Mouse (Mus musculus): ENCODE data around the gene Zfp715. TPM values are rescaled to one million over a fixed set of nuclear protein-coding genes. Genes with fewer than 3 reads are reported as not detected.

Zfp715 gene
- polyA plus RNA-seq, 1 experiment from 2014 or later = 16.7 TPM

DNA sequence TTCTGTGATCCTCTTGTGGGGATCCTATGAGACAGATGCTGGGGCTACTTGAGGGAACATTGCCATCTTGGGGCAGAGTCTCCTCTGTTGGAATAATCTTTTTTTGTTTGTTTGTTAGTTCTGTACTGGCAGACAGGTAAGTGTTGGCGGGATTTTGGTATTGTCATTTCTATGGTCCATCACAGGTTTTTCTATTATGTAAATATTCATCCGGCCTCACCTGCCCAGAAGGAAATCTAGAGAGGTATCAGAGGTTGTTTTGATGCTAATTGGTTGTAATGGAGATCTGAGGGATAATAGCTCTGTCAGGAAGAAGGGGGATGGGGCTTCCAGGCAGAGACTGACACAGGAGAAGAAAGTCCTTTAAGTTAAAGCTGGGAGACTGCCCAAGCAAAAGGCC is 30.9 kb upstream of the Zfp715 start:
- H3K4me3 ChIP-seq = no peak overlapping the region
- ATAC-seq (ENCODE audit: low FRiP score, low read depth) = no peak
- no peak overlapping the region for H3K27ac ChIP-seq
- no peak overlapping the region for H3K9ac ChIP-seq
- H3K27me3 ChIP-seq = no peaks in the 10 kb centered on the region
- H3K4me2 ChIP-seq (replicated peaks) = no peak overlapping the region
- no peaks in the 10 kb centered on the region for H3K4me1 ChIP-seq
- H3K36me3 ChIP-seq = no peaks in the 10 kb centered on the region
- H3K9me3 ChIP-seq = no peaks in the 10 kb centered on the region
- 72% methylated on average over 2 of the region's 2 CpGs for WGBS

DNA sequence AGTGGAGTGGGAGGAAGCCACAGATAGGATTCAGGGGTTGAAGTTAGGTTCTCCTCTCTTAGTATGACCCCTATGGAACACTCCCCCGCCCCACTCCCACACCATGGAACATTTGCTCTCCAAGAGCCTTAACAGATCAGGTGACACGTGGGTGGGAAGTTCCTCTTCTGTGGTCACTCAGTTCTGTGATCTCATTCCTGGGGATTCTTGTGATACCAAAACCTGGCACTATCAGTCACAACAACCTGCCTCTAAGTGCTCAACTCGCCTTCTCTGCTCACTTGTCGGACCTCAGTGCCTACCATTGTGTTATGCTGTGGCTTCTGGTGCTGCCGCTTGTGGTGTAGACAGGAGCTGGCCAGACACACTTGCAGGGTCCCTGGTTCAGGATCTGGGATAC is 30.1 kb upstream of the Zfp715 start:
- Histone ChIP-seq H3K36me3 (no peaks in the 10 kb centered on the region), H3K27ac (no peak overlapping the region), H3K9ac (no peak overlapping the region), H3K4me1 (no peaks in the 10 kb centered on the region), H3K4me2 (replicated peaks) (no peak overlapping the region), H3K4me3 (no peak overlapping the region), H3K27me3 (no peaks in the 10 kb centered on the region), H3K9me3 (no peaks in the 10 kb centered on the region)
- ATAC-seq (ENCODE audit: low FRiP score, low read depth) = no peak
- 71% methylated on average over 5 of the region's 5 CpGs for WGBS

DNA sequence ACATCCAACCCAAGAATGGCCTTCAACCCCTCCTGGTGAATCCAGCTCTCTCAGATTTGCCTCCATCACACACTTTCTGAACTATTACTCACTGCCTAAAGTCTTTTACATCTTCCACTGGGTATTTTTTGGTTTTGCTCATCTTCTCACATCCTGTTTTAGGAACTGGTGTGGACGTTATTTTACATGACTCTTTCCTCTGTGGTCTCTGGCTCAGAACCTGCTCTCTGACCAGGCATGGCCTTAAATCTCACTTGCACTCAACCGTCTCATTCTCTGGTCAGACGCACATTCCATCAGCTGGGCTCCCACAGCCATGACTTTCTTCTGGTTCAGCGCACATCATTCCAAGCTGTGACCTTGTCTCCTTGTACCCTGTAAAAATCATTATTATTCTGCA is 27.7 kb upstream of the Zfp715 start:
- Histone ChIP-seq H3K4me1 (no peaks in the 10 kb centered on the region), H3K9me3 (no peaks in the 10 kb centered on the region), H3K4me2 (replicated peaks) (no peak overlapping the region), H3K36me3 (no peaks in the 10 kb centered on the region), H3K27ac (no peak overlapping the region), H3K9ac (no peak overlapping the region), H3K27me3 (no peaks in the 10 kb centered on the region), H3K4me3 (no peak overlapping the region)
- 83% methylated on average over 4 of the region's 4 CpGs for WGBS
- ATAC-seq (ENCODE audit: low FRiP score, low read depth) = no peak

DNA sequence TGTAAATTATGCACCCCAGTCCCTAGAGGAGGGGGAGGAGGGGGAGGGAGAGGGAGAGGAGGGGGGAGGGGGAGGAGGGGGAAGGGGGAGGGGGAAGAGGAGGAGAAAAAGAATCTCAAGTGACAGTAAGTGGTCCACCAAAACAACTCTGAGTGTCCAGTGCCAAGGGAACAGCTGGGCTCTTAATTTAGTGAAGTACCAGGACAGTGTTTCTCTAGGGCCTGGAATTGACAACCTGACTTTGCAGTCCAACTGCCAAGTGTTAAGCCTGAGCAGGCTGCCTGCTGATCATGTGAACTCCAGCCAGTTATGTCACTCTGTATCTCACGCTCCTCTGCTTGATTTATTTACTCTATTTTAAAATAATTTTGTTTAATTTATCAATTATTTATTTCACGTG is 20.8 kb upstream of the Zfp715 start:
- no peak for ATAC-seq (ENCODE audit: low FRiP score, low read depth)
- no peak overlapping the region for H3K9ac ChIP-seq

DNA sequence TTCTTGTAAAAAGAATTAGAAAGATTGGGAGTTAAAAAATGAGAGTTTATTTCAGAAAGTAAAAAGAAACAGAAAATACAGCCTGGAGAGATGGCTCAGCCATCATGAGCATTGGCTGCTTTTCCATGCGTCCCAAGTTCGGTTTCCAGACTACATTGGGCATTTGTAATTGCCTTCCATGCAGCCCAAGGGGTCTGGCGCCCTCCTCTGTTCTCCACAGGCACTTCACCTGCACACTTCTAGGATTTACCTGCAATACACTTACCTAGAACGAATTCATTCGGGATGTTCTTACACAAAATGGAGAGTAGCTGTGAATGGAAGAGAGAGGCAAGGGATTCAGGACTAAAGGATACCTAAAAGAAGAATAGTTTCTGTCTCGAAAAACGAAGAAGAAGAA is 20.1 kb upstream of the Zfp715 start:
- H3K27ac ChIP-seq = no peak overlapping the region
- no peaks in the 10 kb centered on the region for H3K4me1 ChIP-seq
- ATAC-seq (ENCODE audit: low FRiP score, low read depth) = no peak
- 43% methylated on average over 5 of the region's 7 CpGs for WGBS
- H3K9me3 ChIP-seq = no peaks in the 10 kb centered on the region
- no peak overlapping the region for H3K9ac ChIP-seq
- H3K36me3 ChIP-seq = no peaks in the 10 kb centered on the region
- H3K27me3 ChIP-seq = no peaks in the 10 kb centered on the region
- H3K4me3 ChIP-seq = no peak overlapping the region
- no peak overlapping the region for H3K4me2 ChIP-seq (replicated peaks)

More for the DNA sequence above, 20.8 kb upstream of the Zfp715 start:
- H3K4me2 ChIP-seq (replicated peaks) = no peak overlapping the region
- no peaks in the 10 kb centered on the region for H3K9me3 ChIP-seq
- H3K27me3 ChIP-seq = no peaks in the 10 kb centered on the region
- 67% methylated on average over 2 of the region's 2 CpGs for WGBS
- H3K36me3 ChIP-seq = no peaks in the 10 kb centered on the region
- no peaks in the 10 kb centered on the region for H3K4me1 ChIP-seq
- no peak overlapping the region for H3K4me3 ChIP-seq
- H3K27ac ChIP-seq = no peak overlapping the region

DNA sequence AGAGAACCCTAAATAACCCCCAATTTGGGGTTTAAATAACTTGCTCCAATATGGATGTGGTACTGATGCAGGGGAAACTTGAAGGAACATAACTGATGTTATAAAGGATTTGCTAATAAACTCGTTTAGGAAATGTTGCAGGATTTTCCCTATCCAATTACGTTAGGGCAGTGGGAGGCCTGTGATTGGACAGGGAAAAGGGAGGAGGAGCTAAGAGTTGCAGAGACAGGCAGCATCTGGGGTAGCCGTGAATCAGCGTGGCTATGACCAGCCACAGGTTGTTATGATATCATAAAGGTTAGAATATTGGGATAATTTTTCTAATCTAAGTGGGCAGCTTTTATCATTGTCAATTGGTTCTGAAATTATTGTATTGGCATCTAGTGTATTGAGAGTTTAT is 15.0 kb upstream of the Zfp715 start:
- Histone ChIP-seq H3K27me3 (no peaks in the 10 kb centered on the region), H3K4me2 (replicated peaks) (no peak overlapping the region), H3K9ac (no peak overlapping the region), H3K4me3 (no peak overlapping the region), H3K27ac (no peak overlapping the region), H3K9me3 (no peaks in the 10 kb centered on the region), H3K36me3 (no peaks in the 10 kb centered on the region), H3K4me1 (no peaks in the 10 kb centered on the region)
- no peak for ATAC-seq (ENCODE audit: low FRiP score, low read depth)
- 58% methylated on average over 4 of the region's 4 CpGs for WGBS

DNA sequence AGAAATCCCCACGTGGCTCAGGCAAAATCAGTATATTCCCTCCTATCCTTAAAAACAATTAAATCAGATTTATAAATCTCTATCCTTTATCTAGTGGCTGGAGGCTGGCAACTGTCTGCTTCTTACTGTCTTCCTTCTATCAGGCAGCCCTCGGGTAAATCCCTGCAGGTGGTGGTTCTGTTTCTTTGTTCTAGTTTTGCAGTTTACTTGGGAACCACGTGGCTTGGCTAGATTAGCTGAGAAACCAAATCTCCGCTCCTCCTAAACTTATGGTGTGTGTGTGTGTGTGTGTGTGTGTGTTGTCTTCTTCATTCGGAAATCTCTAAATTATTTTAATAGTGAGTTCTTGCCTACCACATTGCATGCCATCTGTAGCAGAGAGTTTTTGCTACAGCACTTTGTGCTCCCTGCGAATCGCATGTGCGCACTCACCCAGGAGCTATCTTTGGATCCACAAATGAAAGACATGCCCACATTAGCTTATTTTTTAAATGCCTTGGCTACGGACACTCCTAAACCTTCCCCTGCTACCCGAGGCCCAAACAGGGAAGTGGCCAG is 13.2 kb upstream of the Zfp715 start:
- Histone ChIP-seq H3K4me1 (no peaks in the 10 kb centered on the region), H3K9ac (no peak overlapping the region), H3K9me3 (no peaks in the 10 kb centered on the region), H3K36me3 (no peaks in the 10 kb centered on the region), H3K27me3 (no peaks in the 10 kb centered on the region), H3K27ac (no peak overlapping the region), H3K4me2 (replicated peaks) (no peak overlapping the region), H3K4me3 (no peak overlapping the region)
- WGBS = 54% methylated on average over 10 of the region's 10 CpGs
- ATAC-seq (ENCODE audit: low FRiP score, low read depth) = no peak

DNA sequence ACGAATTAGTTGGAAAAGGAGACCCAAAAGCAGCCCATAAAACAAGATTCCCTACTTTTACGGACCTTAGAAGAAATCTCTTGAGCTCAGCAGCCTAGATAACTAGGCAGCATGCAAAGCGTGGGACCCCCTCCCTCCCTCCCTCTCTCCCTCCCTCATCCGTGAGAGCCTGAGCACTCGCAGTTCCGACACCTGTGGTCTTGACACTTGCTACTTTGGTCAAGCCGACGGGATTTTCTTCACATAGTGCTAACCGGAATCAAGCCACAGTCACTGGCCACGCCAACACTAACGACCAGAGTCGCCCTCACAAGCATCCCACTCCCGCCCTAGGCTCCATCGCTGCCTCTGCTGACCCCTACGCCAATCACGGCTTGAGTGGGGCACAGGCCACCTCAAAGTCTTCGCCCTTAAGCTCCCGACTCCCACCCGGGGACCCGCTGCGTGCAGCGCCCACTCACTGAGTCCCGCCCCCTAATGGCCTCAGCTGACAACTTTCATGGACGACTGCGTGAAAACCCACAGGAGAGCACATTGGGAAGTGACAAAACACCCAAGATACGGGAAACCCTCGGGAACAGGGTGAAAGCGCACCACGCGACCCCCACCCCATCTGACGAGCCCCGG is 595 bp downstream of the Zfp715 start:
- H3K9ac ChIP-seq = peak overlapping the region; percentile 82

DNA sequence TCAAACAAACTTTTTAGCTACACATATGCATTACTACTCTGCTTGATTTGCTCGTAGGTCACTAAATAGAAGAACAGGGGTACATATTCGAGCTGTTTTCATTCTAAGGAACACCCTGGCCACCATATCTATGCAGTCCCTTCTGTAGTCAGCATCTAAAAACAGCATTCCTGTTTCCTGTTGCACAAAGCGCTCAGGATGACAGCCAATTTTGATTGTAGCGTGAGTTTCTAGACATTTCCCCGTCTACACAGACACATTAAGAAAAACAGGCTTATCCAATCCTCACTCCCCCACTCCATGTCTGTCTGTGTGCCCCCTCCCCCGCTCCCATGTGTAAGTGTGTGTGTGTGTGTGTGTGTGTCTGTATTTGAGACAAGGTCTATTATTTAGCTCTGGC is 1.5 kb downstream of the Zfp715 start:
- Histone ChIP-seq H3K4me1 (peaks cover 13% of the 10 kb centered on the region), H3K27me3 (no peaks in the 10 kb centered on the region), H3K27ac (no peak overlapping the region), H3K36me3 (peaks cover 34% of the 10 kb centered on the region), H3K4me2 (replicated peaks) (peak overlapping the region; percentile 76), H3K9me3 (no peaks in the 10 kb centered on the region), H3K9ac (peak overlapping the region; percentile 82; the same call in 1 of the 2 replicates), H3K4me3 (peak overlapping the region; percentile 82)
- WGBS = 83% methylated on average over 6 of the region's 6 CpGs
- no peak for ATAC-seq (ENCODE audit: low FRiP score, low read depth)

More for the DNA sequence above, 595 bp downstream of the Zfp715 start:
- H3K27me3 ChIP-seq = no peaks in the 10 kb centered on the region
- ATAC-seq (ENCODE audit: low FRiP score, low read depth) = peak; percentile 77
- H3K9me3 ChIP-seq = no peaks in the 10 kb centered on the region
- peaks cover 26% of the 10 kb centered on the region for H3K36me3 ChIP-seq
- H3K4me3 ChIP-seq = peak overlapping the region; percentile 82
- 1% methylated on average over 30 of the region's 32 CpGs for whole genome bisulfite sequencing
- peak overlapping the region; percentile 87 for H3K27ac ChIP-seq
- H3K4me2 ChIP-seq (replicated peaks) = peak overlapping the region; percentile 76
- peaks cover 13% of the 10 kb centered on the region for H3K4me1 ChIP-seq

DNA sequence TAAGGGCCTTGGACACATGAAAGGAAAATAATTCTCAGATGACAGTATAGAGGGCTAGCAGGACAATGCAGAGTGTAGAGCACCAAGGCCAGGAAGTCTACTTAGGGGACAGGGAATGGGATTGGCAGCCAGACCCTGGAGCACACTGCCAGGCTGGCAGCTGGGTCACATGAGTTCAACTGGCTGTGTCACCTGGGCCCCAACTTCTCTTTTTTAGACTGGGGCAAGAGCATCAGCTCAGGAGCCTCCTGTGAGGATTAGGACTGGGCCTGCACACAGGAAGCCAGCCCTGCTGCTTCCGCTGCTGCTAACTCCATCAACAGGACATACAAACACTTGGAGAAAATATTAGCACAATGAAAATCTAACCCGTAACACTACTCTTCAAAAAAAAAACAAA is 4.0 kb downstream of the Zfp715 start:
- 66% methylated on average over 2 of the region's 2 CpGs for WGBS
- H3K4me1 ChIP-seq = peaks cover 13% of the 10 kb centered on the region
- no peak for ATAC-seq (ENCODE audit: low FRiP score, low read depth)
- H3K9me3 ChIP-seq = no peaks in the 10 kb centered on the region
- H3K36me3 ChIP-seq = peaks cover 57% of the 10 kb centered on the region
- H3K4me2 ChIP-seq (replicated peaks) = no peak overlapping the region
- no peaks in the 10 kb centered on the region for H3K27me3 ChIP-seq
- H3K4me3 ChIP-seq = no peak overlapping the region
- no peak overlapping the region for H3K9ac ChIP-seq
- no peak overlapping the region for H3K27ac ChIP-seq

DNA sequence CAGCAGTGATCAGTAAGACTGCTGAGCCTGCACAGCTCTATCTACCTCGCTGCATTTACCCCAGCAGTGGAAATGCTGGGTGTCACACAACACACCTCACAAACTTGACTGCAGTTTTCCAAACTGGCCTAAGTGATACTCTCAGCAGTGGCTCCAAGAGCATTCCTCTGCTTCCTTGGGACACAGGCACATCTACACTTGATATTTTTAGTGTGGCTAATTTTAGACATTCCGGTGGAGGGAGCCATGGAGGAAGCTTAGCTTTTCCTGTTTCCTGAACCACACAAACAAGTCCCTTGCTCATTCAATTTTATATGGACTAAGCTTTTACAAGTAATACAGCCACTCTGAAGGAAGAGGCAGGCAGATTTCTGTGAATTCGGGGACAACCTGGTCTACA is 7.9 kb downstream of the Zfp715 start:
- 87% methylated on average over 3 of the region's 3 CpGs for WGBS
- H3K4me1 ChIP-seq = no peaks in the 10 kb centered on the region
- peaks cover 71% of the 10 kb centered on the region for H3K36me3 ChIP-seq
- no peak overlapping the region for H3K4me3 ChIP-seq
- ATAC-seq (ENCODE audit: low FRiP score, low read depth) = no peak
- no peak overlapping the region for H3K27ac ChIP-seq
- no peak overlapping the region for H3K9ac ChIP-seq
- H3K27me3 ChIP-seq = no peaks in the 10 kb centered on the region
- no peak overlapping the region for H3K4me2 ChIP-seq (replicated peaks)
- H3K9me3 ChIP-seq = no peaks in the 10 kb centered on the region

DNA sequence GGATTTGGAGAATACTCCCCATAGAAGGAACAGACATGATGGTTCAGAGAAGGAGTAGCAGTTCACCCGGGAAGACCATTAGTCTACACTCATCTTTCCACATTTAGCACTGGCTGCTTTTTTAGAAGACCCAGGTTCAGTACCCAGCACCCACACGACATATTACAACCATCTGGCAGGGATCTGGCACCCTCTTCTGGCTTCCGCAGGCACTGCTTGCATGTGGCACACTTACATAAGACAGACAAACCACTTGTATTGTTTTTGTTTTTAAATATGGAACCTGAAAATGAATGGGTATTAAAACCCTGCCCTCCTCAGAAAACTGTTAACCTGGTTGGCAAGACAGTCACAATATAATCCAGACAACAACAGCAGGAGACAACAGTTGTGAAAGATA is 21.6 kb downstream of the Zfp715 start:
- 85% methylated on average over 3 of the region's 3 CpGs for WGBS
- no peak overlapping the region for H3K4me3 ChIP-seq
- no peaks in the 10 kb centered on the region for H3K27me3 ChIP-seq
- H3K36me3 ChIP-seq = peaks cover 11% of the 10 kb centered on the region
- no peaks in the 10 kb centered on the region for H3K9me3 ChIP-seq
- H3K27ac ChIP-seq = no peak overlapping the region
- no peak overlapping the region for H3K4me2 ChIP-seq (replicated peaks)
- no peak overlapping the region for H3K9ac ChIP-seq
- no peak for ATAC-seq (ENCODE audit: low FRiP score, low read depth)
- no peaks in the 10 kb centered on the region for H3K4me1 ChIP-seq
